Mouse (Mus musculus) bone marrow, adult 2 months (tissue): ENCODE measurements around the gene Nrl.

Experiments
- CTCF ChIP-seq: fragments of 200-500 bp; IDR thresholded peaks from 2 replicates; pipeline ENCODE4 v1.5.1; 2011; ENCODE audit warnings: low read length, control low read depth; ENCODE audit not compliant: control insufficient read depth, insufficient read depth
- POLR2A ChIP-seq: fragments of 200-500 bp; IDR thresholded peaks from 2 replicates; pipeline ENCODE4 v1.6.1; 2011; ENCODE audit warnings: low read depth, mild to moderate bottlenecking, control low read depth, low read length, borderline replicate concordance; ENCODE audit not compliant: control insufficient read depth

GRCm38 (mm10) chr14:55561860-55562259, 37.1 kb upstream of the Nrl start:
- TF ChIP-seq CTCF (no peak), POLR2A (no peak)
